Mouse (Mus musculus) kidney, postnatal 25 days (tissue): ENCODE measurements around the gene Cck.
"Not testable (repeated sequence)": the region's sequence is repeated elsewhere in the genome, so short reads cannot be mapped to it uniquely, and the experiment has no call there.

Experiments
- DNase-seq, 2 experiments: peaks; one replicate each; pipeline ENCODE4 v3.0.0; 2021; ENCODE audit warnings: mixed read lengths in 2 of 2

Cck gene

DNA sequence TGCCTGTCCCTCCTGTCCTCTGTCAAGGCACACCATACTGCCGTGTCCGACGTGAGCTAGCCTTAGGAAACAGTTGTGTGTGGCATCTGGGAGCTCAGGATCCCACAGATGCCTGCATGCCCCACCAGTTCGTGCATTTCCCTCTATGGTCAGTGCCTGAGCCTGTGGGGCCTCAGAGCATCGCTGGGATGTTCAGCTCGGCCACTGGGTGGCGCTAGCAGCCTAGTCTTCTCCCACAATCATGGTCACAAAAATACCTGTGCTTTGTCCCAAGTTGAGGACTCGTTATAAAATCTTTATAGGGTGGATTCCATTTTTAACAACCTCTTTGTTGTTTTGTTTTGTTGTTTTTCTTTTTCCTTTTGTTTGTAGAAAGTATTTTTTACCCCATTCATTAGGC, 37.0 kb downstream of the Cck start:
- peak in 1 of 2 experiments; percentile 40 for DNase-seq

DNA sequence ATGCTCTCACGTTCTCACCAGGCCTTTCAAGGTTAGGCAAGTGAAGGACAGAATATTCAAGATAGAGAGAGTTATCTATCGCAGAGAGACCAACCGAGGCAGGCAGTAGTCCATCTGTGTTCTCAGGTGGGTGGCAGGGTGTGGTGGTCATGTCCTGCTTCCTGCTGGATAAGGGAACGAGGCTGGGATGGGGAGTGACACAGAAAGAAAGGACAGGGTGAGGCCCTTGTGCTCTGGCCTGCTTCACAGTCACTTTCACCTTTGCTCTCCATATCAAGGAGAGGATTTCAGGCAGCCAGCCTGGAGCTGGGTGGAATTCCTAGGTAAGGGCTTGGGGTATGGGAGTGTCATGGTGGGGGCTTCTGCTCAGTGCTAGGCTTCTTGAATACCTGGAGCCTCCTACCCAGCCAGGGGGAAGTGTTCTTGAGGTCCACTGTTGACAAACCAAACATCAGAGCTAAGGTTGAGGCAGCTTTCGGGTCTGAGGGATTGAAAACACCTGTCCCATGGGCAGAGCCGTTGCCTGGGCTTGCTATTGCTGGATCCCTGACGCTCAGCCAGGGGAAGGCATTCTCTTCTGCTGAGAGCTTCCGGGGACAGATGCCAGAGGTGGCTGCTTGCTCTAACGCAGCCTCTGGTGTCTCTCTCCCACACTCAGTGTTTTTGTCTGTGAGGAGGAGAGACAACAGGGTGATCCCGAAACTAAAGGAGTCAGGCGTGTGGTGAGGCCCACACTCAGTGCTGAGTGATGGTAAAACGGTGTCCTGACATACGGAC, 38.6 kb downstream of the Cck start:
- DNase-seq: no peak

DNA sequence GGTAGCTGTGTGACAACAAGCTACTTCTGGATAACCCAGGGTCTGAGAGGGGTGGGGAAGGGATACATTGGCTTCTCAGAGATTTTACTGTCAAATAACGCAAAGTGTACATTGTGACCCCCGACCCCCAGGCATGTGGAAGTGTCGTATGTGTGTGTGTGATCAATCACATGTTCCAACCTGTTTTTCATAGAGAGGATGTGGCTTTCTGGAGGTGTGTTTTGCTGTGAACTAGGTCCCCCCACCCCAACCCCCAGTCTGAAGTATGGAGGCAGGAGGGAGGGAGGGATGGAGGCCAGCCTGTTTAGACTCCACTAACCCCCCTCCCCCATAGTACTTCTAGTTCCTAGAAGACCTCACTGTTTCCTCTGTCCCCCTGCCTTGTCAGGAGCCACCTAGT, 40.6 kb downstream of the Cck start:
- DNase-seq: no peak

DNA sequence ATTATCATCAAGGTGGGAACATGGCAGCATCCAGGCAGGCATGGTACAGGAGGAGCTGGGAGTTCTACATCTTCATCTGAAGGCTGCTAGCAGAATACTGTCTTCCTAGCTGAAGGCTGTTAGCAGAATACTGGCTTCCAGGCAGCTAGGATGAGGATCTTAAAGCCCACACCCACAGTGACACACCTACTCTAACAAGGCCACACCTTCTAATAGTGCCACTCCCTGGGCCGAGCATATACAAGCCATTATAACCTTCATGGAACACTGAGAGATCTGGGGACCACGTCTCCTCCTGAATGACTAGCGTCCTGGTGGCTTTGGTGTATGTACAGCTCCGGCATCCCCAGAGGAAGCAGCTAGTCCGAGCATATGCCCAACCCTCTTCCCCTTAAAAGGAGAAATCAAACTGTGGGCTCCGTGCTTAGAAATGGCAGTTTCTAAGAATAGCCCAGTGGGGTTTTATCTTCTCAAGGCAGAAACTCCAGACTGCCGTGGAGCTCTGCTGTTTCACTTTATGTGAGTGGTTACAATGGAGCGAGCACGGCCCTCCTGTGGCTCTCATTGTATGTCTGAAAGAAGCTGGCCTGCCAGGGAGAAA, 43.1 kb downstream of the Cck start:
- not testable (repeated sequence) for DNase-seq

DNA sequence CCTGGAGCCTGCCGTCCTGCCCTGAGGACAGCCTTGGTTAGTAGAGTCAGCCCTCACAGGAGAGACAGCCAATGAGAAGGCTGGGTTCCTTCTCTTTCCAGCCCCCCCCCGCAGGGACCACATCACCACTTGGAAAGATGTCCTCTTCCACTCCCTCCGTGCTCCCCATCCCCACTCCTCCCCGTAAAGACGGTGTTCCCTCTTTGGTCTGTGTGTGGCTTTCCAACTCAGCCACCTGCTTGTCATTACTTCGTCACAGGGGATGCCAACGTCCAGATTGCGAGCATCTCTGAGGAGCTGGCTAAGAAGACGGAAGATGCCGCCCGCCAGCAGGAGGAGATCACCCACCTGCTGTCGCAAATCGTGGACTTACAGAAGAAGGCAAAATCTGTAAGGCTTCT, 49.1 kb downstream of the Cck start:
- no peak for DNase-seq

DNA sequence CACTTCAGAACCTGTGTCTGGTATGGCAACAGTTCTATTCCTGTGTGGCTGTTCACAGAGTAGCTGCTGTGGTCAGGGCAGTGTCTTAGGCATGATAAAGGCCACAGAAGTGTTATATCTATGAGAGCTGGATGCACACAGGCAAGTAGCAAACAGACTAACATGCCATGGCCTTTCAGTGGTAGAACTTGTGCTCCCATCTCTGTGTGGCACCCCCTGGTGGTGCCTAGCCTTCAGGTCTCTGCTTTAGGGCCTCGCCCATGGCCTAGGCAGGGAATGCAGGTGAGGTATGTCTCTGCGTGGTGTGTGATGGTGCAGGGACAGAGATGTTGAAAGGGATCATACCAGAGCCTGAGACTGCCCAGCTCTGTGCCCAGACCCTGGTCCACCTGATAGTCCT, 50.1 kb downstream of the Cck start:
- DNase-seq: peak; percentile 59 to 62

DNA sequence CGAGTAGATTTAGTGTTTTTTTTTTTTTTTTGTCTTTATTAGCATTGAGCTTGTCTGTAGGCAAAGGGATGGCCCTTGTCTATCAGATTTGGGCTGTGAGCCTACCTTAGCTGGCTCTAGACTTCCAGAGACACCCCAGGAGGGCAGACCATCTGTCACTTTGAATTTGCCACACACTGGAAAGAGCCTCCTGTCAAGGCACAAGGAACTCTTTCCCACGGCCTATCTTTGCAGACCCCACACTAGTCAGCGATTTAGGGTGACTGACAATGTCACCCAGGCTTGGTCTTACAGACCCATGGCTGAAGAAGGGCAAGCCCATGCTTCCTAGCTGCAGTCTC, 51.2 kb downstream of the Cck start:
- no peak for DNase-seq

DNA sequence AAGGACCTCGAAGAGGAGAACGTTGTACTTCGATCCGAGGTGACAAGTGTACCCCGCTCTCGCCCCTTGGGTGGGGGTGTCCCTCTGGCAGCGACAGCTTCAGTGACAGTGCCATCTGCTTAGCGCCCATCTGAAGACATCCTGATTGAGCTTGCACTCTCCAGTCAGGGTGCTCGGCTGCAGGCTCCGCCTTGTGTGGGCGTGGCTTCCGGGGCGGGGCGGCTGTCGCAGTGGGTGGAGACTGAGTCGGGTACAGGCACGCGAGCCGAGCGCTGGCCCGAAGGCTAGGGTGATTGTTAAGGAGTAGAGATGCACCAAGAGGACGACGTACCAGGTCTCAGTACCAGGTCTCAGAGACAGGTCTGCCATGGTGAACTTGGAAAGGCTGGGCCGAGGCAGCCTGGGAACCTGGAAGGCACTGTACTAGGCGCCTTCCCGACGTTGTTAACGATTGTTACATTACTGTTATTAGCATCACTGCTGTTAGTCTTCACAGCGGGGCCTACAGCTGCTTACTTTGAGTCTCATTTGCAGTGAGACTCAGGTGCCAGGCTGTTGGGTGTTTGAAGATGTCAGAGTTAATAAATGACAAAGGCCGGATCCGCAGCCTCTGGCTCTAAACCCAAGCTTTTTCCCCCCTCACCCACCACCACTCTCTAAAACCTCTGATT, 51.7 kb downstream of the Cck start:
- DNase-seq: no peak

DNA sequence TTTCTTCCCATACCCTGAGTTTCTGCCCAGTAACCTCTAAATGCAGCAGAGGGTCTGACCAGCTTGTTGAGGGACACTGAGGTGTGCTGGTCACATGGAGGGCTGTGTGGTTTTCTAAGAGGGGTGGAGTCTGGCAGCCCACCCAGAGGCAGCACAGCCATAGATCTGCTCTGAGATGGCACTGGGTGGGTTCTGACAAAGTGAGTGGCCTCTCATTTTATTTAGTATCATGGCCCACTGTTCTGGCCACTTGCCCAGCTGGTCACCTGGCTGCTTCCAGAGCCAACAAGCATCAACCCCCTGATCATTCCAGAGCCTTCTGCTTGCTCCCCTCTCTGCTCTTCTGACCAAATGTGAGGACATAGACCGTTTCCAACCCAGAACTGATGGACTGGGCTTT, 53.3 kb downstream of the Cck start:
- DNase-seq: no peak
